Mouse (Mus musculus) small intestine, adult 2 months (tissue): ENCODE data around the gene Zfp597. TPM values are rescaled to one million over a fixed set of nuclear protein-coding genes. Genes with fewer than 3 reads are reported as not detected.
"Not testable (repeated sequence)": the region's sequence is repeated elsewhere in the genome, so short reads cannot be mapped to it uniquely, and the experiment has no call there.

ENCODE experiments used
- H3K27ac ChIP-seq: fragments of 200-500 bp; 2 replicates; pipeline ENCODE4 v1.5.1; 2012; ENCODE audit warnings: low read depth, low read length, control low read depth, inconsistent platforms; ENCODE audit not compliant: insufficient read depth
- H3K27me3 ChIP-seq: fragments of 200-500 bp; 2 replicates; pipeline ENCODE4 v1.6.1; 2012; ENCODE audit warnings: mild to moderate bottlenecking, moderate library complexity, low read length, inconsistent platforms; ENCODE audit not compliant: control insufficient read depth, insufficient read depth
- H3K36me3 ChIP-seq: fragments of 200-500 bp; 2 replicates; pipeline ENCODE4 v1.6.1; 2012; ENCODE audit warnings: mild to moderate bottlenecking, low read length, control low read depth, inconsistent platforms; ENCODE audit not compliant: control insufficient read depth, insufficient read depth
- H3K4me1 ChIP-seq: fragments of 200-500 bp; 2 replicates; pipeline ENCODE4 v1.6.1; 2012; ENCODE audit warnings: low read length, inconsistent platforms, mixed read lengths; ENCODE audit not compliant: control insufficient read depth, insufficient read depth, insufficient read length
- H3K4me3 ChIP-seq: fragments of 200-500 bp; 2 replicates; pipeline ENCODE4 v1.5.1; 2012; ENCODE audit warnings: low read depth, mild to moderate bottlenecking, control low read depth, inconsistent platforms, low read length, moderate library complexity
- CTCF ChIP-seq: fragments of 200-500 bp; IDR thresholded peaks from 2 replicates; pipeline ENCODE4 v1.5.1; 2012; ENCODE audit warnings: low read depth, mild to moderate bottlenecking, control low read depth, inconsistent platforms, low read length, moderate library complexity, mixed read lengths; ENCODE audit not compliant: insufficient replicate concordance, insufficient read length; ENCODE audit errors: extremely low read depth
- POLR2A ChIP-seq: fragments of 200-500 bp; IDR thresholded peaks from 2 replicates; pipeline ENCODE4 v1.6.1; 2012; ENCODE audit warnings: low read depth, mild to moderate bottlenecking, control low read depth, inconsistent platforms, low read length, moderate library complexity
- WGBS: fragments of 180-500 bp; shearing (Covaris S2); methylation state at CpG from one replicate; pipeline ENCODE4 v1.1.7; 2018; 5-methylcytosine and 5-hydroxymethylcytosine counted together
- polyA plus RNA-seq: library from polyadenylated mRNA; depleted of rRNA; stranded (reverse); fragments of >200 nt; gene quantifications from 2 replicates; pipeline ENCODE4 v1.2.3, GENCODE M21; 2012

The Zfp597 gene
- polyA plus RNA-seq, 1 experiment = 0.87 TPM

DNA sequence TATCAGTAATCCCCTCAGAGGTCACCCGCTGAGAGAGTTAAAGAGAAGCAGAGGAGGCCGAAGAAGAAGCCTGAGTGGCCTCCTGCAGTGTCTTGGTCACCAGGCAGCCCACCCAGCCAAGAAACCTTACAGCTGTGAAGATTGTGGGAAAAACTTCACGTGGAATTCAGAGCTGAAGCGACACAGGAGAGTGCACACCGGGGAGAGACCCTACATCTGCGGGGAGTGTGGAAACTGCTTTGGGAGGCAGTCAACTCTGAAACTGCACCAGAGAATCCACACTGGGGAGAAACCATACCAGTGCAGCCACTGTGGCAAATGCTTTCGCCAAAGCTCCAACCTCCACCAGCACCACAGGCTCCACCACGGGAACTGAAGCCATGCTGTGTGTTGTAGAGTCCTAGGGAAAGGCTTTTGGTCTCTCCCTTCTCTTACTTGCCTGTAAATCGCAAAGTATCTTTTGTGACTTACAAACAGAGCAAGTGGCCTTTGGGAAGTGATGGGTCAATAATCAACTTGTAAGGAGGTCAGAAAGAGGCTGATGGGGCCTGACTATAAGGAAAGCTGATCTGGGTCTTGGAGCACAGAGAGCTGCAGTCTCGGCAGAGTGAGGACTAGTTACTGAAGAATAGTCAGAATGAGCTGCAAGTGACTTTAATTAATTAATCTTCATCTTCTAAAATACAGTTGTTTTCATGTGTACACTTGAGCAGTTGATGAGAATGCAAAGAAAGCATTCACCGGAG is 29.8 kb downstream of the Zfp597 start:
- 79% methylated on average over 11 of the region's 11 CpGs for WGBS
- TF ChIP-seq POLR2A (no peak), CTCF (no peak)
- H3K4me1 ChIP-seq = no peaks in the 10 kb centered on the region; the same call in 1 of the 2 replicates
- no peaks in the 10 kb centered on the region for H3K27me3 ChIP-seq
- H3K36me3 ChIP-seq = no peaks in the 10 kb centered on the region
- no peak overlapping the region for H3K4me3 ChIP-seq
- no peak overlapping the region for H3K27ac ChIP-seq

DNA sequence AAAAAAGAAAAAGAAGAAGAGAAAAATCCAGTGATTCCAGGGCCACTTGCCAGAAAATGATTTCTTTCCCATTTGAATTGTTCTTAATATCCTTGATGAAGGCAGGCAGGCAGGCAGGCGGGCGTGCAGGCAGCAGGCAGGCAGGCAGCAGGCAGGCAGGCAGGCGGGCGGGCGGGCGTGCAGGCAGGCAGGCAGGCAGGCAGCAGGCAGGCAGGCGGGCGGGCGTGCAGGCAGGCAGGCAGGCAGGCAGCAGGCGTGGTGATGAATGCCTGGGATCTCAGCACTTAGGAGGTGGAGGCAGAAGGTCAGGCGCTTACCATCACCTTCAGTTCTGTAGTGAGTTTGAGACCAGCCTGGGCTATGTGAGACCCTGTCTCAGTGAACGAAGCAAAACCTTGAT is 31.8 kb downstream of the Zfp597 start:
- 81% methylated on average over 12 of the region's 12 CpGs for WGBS
- H3K27me3 ChIP-seq = no peaks in the 10 kb centered on the region
- no peak for TF ChIP-seq CTCF
- no peak for TF ChIP-seq POLR2A
- no peak overlapping the region for H3K4me3 ChIP-seq
- H3K27ac ChIP-seq = no peak overlapping the region
- H3K36me3 ChIP-seq = no peaks in the 10 kb centered on the region
- H3K4me1 ChIP-seq = no peaks in the 10 kb centered on the region; the same call in 1 of the 2 replicates

DNA sequence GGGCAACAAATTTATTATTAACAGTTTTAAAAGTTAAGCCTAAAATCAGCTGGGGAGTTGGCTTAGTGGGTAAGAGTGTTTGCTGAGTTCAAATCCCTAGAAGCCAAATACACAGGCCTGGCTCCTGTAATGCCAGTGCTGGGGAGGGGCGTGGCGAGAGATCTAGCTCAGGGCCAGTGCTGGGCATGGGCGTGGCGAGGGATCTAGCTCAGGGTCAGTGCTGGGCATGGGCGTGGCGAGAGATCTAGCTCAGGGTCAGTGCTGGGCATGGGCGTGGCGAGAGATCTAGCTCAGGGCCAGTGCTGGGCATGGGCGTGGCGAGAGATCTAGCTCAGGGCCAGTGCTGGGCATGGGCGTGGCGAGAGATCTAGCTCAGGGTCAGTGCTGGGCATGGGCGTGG is 33.1 kb downstream of the Zfp597 start:
- not testable (repeated sequence) for H3K4me1 ChIP-seq, H3K27ac ChIP-seq, H3K36me3 ChIP-seq, H3K27me3 ChIP-seq, H3K4me3 ChIP-seq
- 68% methylated on average over 13 of the region's 13 CpGs for WGBS

DNA sequence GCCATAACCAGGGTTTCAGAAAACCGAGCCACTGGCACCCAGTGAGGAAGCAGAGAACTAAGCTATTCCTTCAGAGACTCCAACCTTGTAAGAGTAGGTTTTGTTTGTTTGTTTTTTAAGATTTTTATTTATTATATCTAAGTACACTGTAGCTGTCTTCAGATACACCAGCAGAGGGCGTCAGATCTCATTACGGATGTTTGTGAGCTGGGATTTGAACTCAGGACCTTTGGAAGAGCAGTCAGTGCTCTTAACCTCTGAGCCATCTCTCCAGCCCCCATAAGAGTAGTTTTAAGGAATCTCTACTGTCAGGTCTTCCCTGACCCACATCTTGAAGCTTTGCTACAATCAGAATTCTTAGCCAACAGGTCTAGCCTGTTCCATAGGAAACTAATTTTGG is 35.9 kb downstream of the Zfp597 start:
- WGBS = 77% methylated on average over 3 of the region's 3 CpGs
- H3K36me3 ChIP-seq = no peaks in the 10 kb centered on the region
- H3K4me1 ChIP-seq = peaks cover 2% of the 10 kb centered on the region
- TF ChIP-seq CTCF (no peak), POLR2A (no peak)
- no peaks in the 10 kb centered on the region for H3K27me3 ChIP-seq
- no peak overlapping the region for H3K27ac ChIP-seq
- no peak overlapping the region for H3K4me3 ChIP-seq

DNA sequence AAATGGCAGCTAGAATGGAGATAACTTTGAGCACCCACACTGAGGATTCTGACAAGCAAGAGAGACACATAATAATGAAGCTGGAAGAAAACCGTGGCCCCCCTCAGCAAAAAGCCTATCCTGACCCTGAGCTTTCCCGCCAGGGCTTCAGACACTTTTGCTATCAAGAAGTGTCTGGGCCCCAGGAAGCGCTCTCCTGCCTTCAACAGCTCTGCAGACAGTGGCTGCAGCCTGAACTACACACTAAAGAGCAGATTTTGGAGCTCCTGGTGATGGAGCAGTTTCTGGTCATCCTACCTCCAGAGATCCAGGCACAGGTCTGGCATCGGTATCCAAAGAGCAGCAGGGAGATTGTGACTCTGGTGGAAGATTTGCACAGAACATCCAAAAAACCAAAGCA is 36.5 kb downstream of the Zfp597 start:
- H3K4me3 ChIP-seq = no peak overlapping the region
- H3K36me3 ChIP-seq = no peaks in the 10 kb centered on the region
- WGBS = 77% methylated on average over 4 of the region's 4 CpGs
- no peaks in the 10 kb centered on the region for H3K27me3 ChIP-seq
- H3K27ac ChIP-seq = no peak overlapping the region
- TF ChIP-seq POLR2A = no peak
- no peak for TF ChIP-seq CTCF
- H3K4me1 ChIP-seq = peaks cover 7% of the 10 kb centered on the region

DNA sequence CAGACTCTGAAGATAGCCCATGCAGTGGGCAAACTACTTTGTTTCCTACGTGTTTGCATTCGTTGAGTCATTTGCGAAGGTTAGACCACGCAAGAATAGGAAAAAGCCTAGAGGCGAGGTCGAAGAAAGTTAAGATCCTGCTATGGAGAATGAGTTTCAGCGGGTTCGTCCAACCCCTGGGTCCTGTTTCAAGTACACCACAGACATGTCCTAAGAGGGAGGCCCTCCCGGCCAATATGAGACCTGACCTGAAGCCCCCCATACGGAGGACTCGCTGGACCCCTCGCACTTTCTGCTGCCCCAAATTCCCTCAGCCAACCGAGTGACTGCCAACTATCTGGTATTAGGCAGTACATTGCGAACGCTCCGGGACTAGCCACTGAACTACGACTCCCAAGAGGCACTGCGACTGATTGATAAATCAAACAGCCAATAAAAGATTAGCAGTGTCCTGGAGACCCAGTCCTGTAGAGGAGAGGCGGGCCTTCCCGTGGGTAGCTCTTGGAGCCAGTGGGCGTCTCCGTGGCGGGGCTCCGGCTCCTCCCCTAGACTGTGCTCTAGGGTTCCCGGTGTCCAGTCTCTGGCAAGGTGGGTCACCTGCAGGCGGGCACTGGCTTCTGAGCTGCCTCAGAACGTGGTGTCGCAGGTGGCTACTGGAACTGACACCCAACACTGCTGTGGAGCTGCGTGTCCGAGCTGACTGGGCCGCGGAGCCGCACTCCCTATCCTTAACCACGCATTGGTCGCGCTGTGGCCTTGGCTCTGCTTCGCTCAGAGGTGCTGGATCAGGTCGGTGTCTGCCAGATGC is 37.4 kb downstream of the Zfp597 start, which contains the start of gene Zfp174:
Gene Zfp174, plus strand, starts transcription at position 558 of the 808 bp plus-strand sequence.
- Histone ChIP-seq H3K27me3 (no peaks in the 10 kb centered on the region), H3K36me3 (no peaks in the 10 kb centered on the region), H3K27ac (no peak within 1 kb of the TSS), H3K4me3 (peak within 1 kb of the TSS; percentile 84), H3K4me1 (peaks cover 8% of the 10 kb centered on the region)
- no peak for TF ChIP-seq CTCF
- TF ChIP-seq POLR2A = no peak
- WGBS = 1% methylated on average over 38 of the region's 38 CpGs

DNA sequence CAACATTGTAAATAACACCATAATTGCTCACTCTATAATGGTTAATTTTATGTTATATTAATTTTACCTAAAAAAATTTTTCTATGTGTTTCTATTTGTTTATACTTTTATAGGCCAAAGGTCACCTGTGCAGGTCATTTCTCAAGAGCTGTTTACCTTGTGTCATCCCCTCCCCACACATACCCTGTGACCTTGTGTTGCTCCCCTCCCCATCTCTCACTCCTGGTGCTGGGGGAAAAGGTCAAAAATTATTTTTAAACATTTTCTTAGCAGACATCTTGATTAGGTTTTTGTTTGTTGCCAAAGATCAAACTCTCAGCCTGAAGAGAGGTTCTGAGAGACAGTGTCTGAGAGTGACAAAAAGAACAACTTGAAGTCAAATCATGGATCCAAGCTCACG is 40.6 kb downstream of the Zfp597 start:
- Histone ChIP-seq H3K27ac (no peak overlapping the region), H3K36me3 (no peaks in the 10 kb centered on the region), H3K27me3 (no peaks in the 10 kb centered on the region), H3K4me3 (no peak overlapping the region), H3K4me1 (peaks cover 8% of the 10 kb centered on the region; the same call in 1 of the 2 replicates)
- WGBS = 50% methylated on average over 1 of the region's 1 CpGs
- no peak for TF ChIP-seq POLR2A
- no peak for TF ChIP-seq CTCF
